Mouse (Mus musculus): ENCODE measurements around the gene Gm21887.
"Not testable (repeated sequence)": the region's sequence is repeated elsewhere in the genome, so short reads cannot be mapped to it uniquely, and the experiment has no call there.

Gm21887 gene

GRCm38 (mm10) chrX:169997854-169998456 lies 11.5 kb upstream of the Gm21887 start:
- peak; percentile 100 for DNase-seq (ENCODE audit: low read depth, low spot score)

DNA sequence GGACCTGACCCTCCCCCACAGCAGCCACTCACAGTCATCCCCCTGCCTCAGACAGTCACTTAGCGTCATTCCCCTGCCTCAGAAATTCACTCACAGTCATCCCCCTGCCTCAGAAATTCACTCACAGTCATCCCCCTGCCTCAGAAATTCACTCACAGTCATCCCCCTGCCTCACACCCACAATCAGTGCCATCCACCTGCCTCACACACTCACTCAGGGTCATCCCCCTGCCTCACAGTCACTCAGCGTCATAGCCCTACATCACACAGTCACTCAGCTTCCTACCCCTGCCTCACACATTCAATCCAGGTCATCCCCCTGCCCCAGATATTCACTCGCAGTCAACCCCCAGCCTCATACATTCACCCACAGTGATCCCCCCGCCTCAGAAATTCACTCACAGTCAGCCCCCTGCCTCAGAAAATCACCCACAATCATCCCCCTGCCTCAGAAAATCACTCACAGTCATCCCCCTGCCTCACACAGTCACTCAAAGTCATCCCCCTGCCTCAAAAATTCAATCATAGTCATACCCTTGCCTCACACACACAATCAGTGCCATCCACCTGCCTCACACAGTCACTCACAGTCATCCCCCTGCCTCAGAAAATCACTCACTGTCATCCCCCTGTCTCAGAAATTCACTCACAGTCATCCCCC lies 10.8 kb upstream of the Gm21887 start:
- not testable (repeated sequence) for DNase-seq (ENCODE audit: low read depth, low spot score)

GRCm38 (mm10) chrX:169999226-169999883 lies 10.1 kb upstream of the Gm21887 start:
- not testable (repeated sequence) for DNase-seq (ENCODE audit: low read depth, low spot score)

- not testable (repeated sequence) for DNase-seq (ENCODE audit: low read depth, low spot score)
These were observed 9.4 kb upstream of the Gm21887 start for GRCm38 (mm10) chrX:169999912-170000641.

DNA sequence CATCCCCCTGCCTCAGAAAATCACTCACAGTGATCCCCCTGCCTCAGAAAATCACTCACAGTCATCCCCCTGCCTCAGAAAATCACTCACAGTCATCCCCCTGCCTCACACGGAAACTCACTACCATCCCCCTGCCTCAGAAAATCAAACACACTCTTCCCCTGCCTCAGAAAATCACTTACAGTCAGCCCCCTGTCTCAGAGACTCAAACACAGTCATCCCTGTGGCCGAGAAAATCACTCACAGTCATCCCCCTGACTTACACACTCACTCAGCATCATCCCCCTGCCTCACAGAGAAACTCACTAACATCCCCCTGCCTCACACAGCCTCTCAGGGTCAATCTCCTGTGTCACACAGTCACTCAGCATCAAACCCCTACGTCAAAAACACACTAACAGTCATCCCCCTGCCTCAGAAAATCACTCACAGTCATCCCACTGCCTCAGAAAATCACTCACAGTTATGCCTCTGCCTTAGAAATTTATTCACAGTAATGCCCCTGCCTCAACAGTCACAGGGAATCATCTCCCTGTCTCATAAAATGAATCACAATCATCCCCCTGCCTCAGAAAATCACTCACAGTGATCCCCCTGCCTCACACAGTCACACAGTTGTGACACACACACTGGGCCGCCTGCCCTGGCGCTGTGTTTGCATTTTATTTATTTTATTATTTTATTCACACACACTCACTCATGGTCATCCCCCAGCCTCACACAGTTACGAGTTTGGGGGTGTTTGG lies 8.6 kb upstream of the Gm21887 start:
- DNase-seq (ENCODE audit: low read depth, low spot score), result not testable (repeated sequence)

- not testable (repeated sequence) for DNase-seq (ENCODE audit: low read depth, low spot score)
These were observed 8.1 kb upstream of the Gm21887 start for GRCm38 (mm10) chrX:170001388-170001695.

DNA sequence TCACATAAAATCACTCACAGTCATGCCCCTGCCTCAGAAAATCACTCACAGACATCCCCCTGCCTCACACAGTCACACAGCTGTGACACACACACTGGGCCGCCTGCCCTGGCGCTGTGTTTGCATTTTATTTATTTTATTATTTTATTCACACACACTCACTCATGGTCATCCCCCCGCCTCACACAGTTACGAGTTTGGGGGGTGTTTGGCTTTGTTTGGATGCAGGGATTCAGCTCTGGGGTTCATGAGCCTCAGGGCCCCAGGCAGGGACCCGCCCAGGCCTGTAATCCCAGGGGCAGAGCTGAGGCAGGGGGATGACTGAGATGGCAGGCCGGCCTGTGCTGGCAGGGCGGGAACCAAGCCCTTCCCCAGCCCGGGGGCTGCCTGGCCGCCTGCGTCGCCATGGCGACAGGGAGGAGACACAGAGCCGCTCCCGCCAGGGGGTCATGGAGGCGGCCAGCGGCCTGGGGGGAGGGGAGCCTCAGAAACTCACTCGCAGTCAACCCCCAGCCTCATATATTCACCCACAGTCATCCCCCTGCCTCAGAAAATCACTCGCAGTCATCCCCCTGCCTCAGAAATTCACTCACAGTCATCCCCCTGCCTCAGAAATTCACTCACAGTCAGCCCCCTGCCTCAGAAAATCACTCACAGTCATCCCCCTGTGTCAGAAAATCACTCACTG lies 6.8 kb upstream of the Gm21887 start:
- not testable (repeated sequence) for DNase-seq (ENCODE audit: low read depth, low spot score)

- DNase-seq (ENCODE audit: low read depth, low spot score), result not testable (repeated sequence)
These were observed 5.9 kb upstream of the Gm21887 start for GRCm38 (mm10) chrX:170003536-170003935.

DNA sequence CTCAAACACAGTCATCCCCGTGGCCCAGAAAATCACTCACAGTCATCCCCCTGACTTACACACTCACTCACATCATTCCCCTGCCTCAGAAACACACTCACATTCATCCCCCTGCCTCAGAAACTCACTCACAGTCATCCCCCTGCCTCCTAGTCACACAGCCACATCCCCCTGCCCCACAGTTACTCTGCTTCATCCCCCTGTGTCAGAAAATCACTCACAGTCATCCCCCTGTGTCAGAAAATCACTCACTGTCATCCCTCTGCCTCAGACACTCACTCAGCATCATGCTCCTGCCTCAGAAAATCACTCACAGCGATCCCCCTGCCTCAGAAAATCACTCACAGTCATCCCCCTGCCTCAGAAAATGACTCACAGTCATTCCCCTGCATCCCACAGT lies 5.2 kb upstream of the Gm21887 start:
- not testable (repeated sequence) for DNase-seq (ENCODE audit: low read depth, low spot score)

- DNase-seq (ENCODE audit: low read depth, low spot score), result not testable (repeated sequence)
These were observed 4.7 kb upstream of the Gm21887 start for GRCm38 (mm10) chrX:170004793-170005192.

GRCm38 (mm10) chrX:170005194-170005593 lies 4.3 kb upstream of the Gm21887 start:
- DNase-seq (ENCODE audit: low read depth, low spot score), result not testable (repeated sequence)

DNA sequence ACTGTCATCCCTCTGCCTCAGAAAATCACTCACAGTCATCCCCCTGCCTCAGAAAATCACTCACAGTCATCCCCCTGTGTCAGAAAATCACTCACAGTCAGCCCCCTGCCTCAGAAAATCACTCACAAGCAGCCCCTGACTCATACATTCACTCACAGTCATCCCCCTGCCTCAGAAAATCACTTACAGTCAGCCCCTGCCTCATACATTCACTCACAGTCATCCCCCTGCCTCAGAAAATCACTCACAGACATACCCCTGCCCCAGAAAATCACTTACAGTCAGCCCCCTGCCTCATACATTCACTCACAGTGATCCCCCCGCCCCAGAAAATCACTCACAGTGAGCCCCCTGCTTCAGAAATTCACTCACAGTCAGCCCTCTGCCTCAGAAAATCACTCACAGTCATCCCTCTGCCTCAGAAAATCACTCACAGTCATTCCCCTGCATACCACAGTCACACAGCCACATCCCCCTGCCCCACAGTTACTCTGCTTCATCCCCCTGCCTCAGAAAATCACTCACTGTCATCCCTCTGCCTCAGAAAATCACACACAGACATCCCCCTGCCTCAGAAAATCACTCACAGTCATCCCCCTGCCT lies 3.7 kb upstream of the Gm21887 start:
- DNase-seq (ENCODE audit: low read depth, low spot score), result not testable (repeated sequence)

- DNase-seq (ENCODE audit: low read depth, low spot score), result not testable (repeated sequence)
These were observed 2.7 kb upstream of the Gm21887 start for GRCm38 (mm10) chrX:170006694-170007247.

DNA sequence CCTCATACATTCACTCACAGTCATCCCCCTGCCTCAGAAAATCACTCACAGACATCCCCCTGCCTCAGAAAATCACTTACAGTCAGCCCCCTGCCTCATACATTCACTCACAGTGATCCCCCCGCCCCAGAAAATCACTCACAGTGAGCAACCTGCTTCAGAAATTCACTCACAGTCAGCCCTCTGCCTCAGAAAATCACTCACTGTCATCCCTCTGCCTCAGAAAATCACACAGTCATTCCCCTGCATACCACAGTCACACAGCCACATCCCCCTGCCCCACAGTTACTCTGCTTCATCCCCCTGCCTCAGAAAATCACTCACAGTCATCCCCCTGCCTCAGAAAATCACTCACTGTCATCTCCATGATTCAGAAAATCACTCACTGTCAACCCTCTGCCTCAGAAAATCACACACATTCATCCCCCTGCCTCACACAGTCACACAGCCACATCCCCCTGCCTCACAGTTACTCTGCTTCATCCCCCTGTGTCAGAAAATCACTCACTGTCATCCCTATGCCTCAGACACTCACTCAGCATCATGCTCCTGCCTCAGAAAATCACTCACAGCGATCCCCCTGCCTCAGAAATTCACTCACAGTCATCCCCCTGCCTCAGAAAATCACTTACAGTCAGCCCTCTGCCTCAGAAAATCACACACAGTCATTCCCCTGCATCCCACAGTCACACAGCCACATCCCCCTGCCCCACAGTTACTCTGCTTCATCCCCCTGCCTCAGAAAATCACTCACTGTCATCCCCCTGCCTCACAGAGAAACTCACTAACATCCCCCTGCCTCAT lies 1.9 kb upstream of the Gm21887 start:
- DNase-seq (ENCODE audit: low read depth, low spot score), result not testable (repeated sequence)

GRCm38 (mm10) chrX:170008179-170008467 lies 1.3 kb upstream of the Gm21887 start:
- DNase-seq (ENCODE audit: low read depth, low spot score), result not testable (repeated sequence)

- not testable (repeated sequence) for DNase-seq (ENCODE audit: low read depth, low spot score)
These were observed 875 bp upstream of the Gm21887 start for GRCm38 (mm10) chrX:170008584-170008983.

- DNase-seq (ENCODE audit: low read depth, low spot score), result peak; percentile 100
These were observed 352 bp downstream of the Gm21887 start for GRCm38 (mm10) chrX:170009801-170010221.

DNA sequence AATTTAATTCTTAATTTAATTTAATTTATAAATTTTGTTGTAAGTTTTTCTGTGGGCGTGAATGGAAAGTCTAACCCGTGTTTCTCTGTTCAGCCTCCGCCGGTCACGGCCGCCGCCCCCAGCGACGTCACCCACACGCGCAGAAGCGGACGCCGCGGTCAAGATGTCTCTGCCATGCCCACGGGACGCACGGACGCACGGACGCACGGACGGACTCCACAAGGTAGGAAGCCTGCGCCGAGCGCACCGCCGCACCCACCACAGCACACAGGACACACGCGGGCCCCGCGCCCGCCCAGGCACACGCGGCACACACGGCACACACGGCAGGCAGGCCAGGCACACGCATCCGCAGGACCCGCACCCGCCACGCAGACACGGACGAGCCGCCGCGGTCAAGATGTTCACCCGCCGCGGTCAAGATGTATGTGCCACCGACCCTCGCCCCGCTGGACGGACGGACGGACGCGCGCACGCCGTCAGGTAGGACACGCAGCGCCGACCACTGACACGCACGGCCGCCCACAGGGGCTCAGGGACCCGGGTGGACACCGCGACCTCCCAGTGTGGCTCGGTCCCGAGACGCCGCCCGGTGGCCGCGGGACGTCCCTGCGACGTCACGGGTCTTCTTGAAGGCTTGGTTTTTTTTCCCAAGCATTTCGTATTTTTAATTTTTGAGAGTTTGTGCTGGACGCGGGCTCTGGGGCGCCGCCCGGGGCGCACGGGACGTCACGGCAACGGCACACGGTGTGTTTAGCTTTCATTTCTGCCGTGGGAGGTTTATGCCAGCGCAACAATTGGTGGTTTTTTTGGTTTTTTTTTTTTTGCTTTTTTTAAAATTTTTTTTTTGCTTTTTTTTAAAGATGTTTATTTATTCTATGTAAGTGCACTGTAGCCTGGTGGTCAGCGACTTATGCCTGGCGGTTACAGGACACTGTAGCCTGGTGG lies 1.4 kb downstream of the Gm21887 start:
- peak; percentile 88 for DNase-seq (ENCODE audit: low read depth, low spot score)

Measured in forelimb bud, embryonic 11.5 days (tissue).